Mouse (Mus musculus): ENCODE results near the gene Prdm16. TPM values are rescaled to one million over a fixed set of nuclear protein-coding genes. Genes with fewer than 3 reads are reported as not detected.

The Prdm16 gene
- polyA plus RNA-seq, 1 experiment from 2014 or later = 12.5 TPM

DNA sequence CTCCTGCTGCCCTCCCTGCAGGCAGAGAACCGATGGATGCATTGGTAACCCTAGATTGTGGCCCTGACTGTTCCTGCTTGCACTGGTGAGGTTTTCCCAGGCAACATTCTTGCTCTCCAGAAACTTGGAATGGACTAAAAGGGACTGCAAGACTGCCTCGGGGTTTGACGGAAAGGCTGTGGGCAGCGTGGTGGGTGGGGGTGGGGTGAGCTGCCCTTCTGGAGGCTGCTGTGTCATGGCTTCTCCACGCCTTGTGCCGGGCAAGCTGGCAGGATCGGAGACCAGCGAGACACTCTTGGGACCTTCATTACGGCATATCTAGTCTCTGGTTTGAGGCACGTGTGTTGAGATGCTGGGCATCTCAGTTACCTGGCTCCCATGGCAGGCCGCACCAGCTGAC lies 237.0 kb downstream of the Prdm16 start:
- Histone ChIP-seq H3K36me3 (no peaks in the 10 kb centered on the region), H3K9me3 (no peaks in the 10 kb centered on the region), H3K4me2 (replicated peaks) (no peak overlapping the region), H3K27me3 (no peaks in the 10 kb centered on the region), H3K4me3 (replicated peaks) (no peak overlapping the region), H3K27ac (no peak overlapping the region), H3K4me1 (replicated peaks) (peaks cover 29% of the 10 kb centered on the region), H3K9ac (replicated peaks) (no peak overlapping the region)
- no peak for ATAC-seq
- 90% methylated on average over 11 of the region's 11 CpGs for WGBS

GRCm38 (mm10) chr4:154396652-154397301 lies 239.9 kb downstream of the Prdm16 start:
- Histone ChIP-seq H3K9ac (replicated peaks) (no peak overlapping the region), H3K36me3 (no peaks in the 10 kb centered on the region), H3K9me3 (no peaks in the 10 kb centered on the region), H3K27ac (no peak overlapping the region), H3K27me3 (no peaks in the 10 kb centered on the region), H3K4me3 (replicated peaks) (no peak overlapping the region), H3K4me1 (replicated peaks) (peaks cover 36% of the 10 kb centered on the region), H3K4me2 (replicated peaks) (no peak overlapping the region)
- no peak for ATAC-seq
- 92% methylated on average over 14 of the region's 14 CpGs for WGBS

- Histone ChIP-seq H3K27ac (no peak overlapping the region), H3K4me2 (replicated peaks) (no peak overlapping the region), H3K4me3 (replicated peaks) (no peak overlapping the region), H3K9me3 (no peaks in the 10 kb centered on the region), H3K9ac (replicated peaks) (no peak overlapping the region), H3K4me1 (replicated peaks) (peaks cover 45% of the 10 kb centered on the region), H3K36me3 (no peaks in the 10 kb centered on the region), H3K27me3 (no peaks in the 10 kb centered on the region)
- 48% methylated on average over 7 of the region's 7 CpGs for WGBS
- no peak for ATAC-seq
Measured at GRCm38 (mm10) chr4:154394123-154394722, 242.4 kb downstream of the Prdm16 start.

DNA sequence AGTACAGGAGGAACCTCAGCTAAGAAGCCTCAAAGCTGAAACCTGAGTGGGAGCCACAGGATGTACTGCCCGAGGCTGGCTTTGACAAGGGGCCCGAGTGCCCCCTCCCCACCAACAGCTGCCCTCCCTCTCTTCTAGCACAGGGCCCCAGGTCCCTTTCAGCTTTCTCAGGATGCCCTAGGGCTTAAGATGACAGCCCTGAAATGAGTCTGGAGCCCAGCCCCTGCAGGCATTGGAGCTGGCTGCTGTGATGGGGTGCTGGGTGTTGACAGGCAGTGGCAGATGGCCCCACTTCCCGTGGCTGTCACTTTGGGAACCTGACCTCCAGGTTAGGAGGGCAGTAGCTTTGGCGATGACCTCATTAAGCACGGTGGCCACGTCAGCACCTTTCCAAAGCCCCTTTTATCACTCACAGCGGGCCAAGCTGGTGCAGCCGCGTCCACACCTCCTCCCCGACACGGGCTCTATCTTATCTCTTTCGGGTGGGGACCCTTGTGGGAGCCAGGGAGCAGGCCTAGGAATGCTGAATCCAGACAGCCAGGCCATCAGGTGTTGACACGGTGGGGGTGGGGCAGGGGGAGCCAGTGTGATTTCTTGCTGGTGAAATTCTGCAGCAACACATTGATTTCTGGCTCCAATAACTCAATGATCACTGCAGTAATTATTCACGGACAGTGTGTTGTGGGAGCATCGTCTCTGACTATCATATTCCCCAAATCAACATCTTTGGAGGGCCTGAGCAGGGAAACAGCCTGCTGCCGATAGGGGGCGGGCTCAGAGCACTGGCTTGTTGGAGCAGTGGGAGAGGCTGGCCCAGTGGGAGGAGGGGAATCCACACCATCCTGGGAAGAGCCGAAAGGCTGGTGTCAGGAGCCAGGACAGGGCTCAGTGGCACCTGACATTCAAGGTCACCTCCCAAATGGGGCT lies 243.2 kb downstream of the Prdm16 start:
- ATAC-seq = no peak
- peaks cover 5% of the 10 kb centered on the region; the same call in 1 of the 2 replicates for H3K27me3 ChIP-seq
- H3K4me1 ChIP-seq (replicated peaks) = peaks cover 45% of the 10 kb centered on the region
- no peak overlapping the region for H3K4me2 ChIP-seq (replicated peaks)
- H3K9ac ChIP-seq (replicated peaks) = no peak overlapping the region
- 38% methylated on average over 18 of the region's 18 CpGs for WGBS
- no peaks in the 10 kb centered on the region for H3K9me3 ChIP-seq
- H3K27ac ChIP-seq = peak overlapping the region; percentile 4; the same call in 1 of the 2 replicates
- no peaks in the 10 kb centered on the region for H3K36me3 ChIP-seq
- H3K4me3 ChIP-seq (replicated peaks) = no peak overlapping the region

DNA sequence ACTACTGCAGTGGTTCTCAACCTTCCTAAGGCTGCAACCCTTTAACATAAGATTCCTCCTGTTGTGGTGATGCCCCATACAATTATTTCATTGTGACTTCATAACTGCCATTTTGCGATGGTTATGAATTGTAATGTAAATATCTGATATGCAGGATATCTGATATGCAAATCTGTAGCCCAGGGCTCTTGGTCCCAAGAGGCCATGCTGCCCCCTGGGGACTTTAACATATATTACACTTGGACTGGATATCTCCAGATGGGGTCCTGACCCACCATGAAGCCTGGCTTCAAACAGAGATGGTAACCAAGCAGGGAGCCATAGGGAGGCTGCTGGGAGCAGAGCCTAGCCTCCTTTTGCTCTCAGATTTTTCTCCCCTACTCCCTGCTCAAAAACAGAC lies 244.0 kb downstream of the Prdm16 start:
- H3K4me1 ChIP-seq (replicated peaks) = peaks cover 45% of the 10 kb centered on the region
- ATAC-seq = no peak
- H3K36me3 ChIP-seq = no peaks in the 10 kb centered on the region
- H3K9ac ChIP-seq (replicated peaks) = no peak overlapping the region
- no peak overlapping the region for H3K27ac ChIP-seq
- H3K27me3 ChIP-seq = peaks cover 12% of the 10 kb centered on the region; the same call in 1 of the 2 replicates
- WGBS = 90% methylated on average over 1 of the region's 1 CpGs
- no peaks in the 10 kb centered on the region for H3K9me3 ChIP-seq
- no peak overlapping the region for H3K4me2 ChIP-seq (replicated peaks)
- H3K4me3 ChIP-seq (replicated peaks) = no peak overlapping the region

- Histone ChIP-seq H3K9me3 (no peaks in the 10 kb centered on the region), H3K27ac (peak overlapping the region; percentile 75), H3K4me3 (replicated peaks) (no peak overlapping the region), H3K4me2 (replicated peaks) (no peak overlapping the region), H3K36me3 (no peaks in the 10 kb centered on the region), H3K9ac (replicated peaks) (peak overlapping the region; percentile 49; the same call in 1 of the 2 replicates), H3K4me1 (replicated peaks) (peaks cover 60% of the 10 kb centered on the region), H3K27me3 (peaks cover 12% of the 10 kb centered on the region; the same call in 1 of the 2 replicates)
- WGBS = 9% methylated on average over 20 of the region's 20 CpGs
- peak; percentile 72 for ATAC-seq
Measured at GRCm38 (mm10) chr4:154390333-154391080, 246.2 kb downstream of the Prdm16 start.

GRCm38 (mm10) chr4:154389641-154390040 lies 247.0 kb downstream of the Prdm16 start:
- peaks cover 63% of the 10 kb centered on the region for H3K4me1 ChIP-seq (replicated peaks)
- no peaks in the 10 kb centered on the region for H3K9me3 ChIP-seq
- 84% methylated on average over 2 of the region's 2 CpGs for WGBS
- H3K4me2 ChIP-seq (replicated peaks) = no peak overlapping the region
- H3K27me3 ChIP-seq = peaks cover 12% of the 10 kb centered on the region; the same call in 1 of the 2 replicates
- peak overlapping the region; percentile 75 for H3K27ac ChIP-seq
- ATAC-seq = no peak
- no peaks in the 10 kb centered on the region for H3K36me3 ChIP-seq
- no peak overlapping the region for H3K9ac ChIP-seq (replicated peaks)
- H3K4me3 ChIP-seq (replicated peaks) = no peak overlapping the region

- Histone ChIP-seq H3K36me3 (no peaks in the 10 kb centered on the region), H3K4me1 (replicated peaks) (peaks cover 42% of the 10 kb centered on the region), H3K4me2 (replicated peaks) (no peak overlapping the region), H3K4me3 (replicated peaks) (no peak overlapping the region), H3K27ac (peak overlapping the region; percentile 19; the same call in 1 of the 2 replicates), H3K9ac (replicated peaks) (0 out of 2 replicates have a peak overlapping the region, but pooled peaks have one; percentile 2), H3K27me3 (peaks cover 12% of the 10 kb centered on the region; the same call in 1 of the 2 replicates), H3K9me3 (no peaks in the 10 kb centered on the region)
- 52% methylated on average over 8 of the region's 8 CpGs for WGBS
- no peak for ATAC-seq
Measured at GRCm38 (mm10) chr4:154386810-154387209, 249.9 kb downstream of the Prdm16 start.

DNA sequence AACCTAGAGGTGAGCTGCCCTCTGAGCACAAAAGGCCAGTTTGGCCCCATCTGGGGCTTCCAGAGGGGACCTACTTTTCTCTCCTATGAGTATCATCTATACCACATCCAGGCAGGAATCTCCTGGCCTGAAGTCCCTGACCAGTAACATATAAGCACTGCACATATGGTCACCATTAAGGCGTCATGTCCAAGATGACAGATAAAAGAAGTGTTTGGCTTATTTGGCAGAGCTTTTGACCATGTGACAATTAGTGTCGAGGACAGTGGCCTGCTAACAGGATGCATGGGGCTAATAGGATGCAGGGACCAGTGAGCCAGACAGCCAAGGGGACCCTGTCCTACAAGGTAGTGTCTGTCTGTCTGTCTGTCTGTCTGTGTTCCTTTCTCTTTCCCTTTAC lies 250.8 kb downstream of the Prdm16 start:
- H3K4me2 ChIP-seq (replicated peaks) = no peak overlapping the region
- no peaks in the 10 kb centered on the region for H3K9me3 ChIP-seq
- WGBS = 80% methylated on average over 2 of the region's 2 CpGs
- no peak overlapping the region for H3K9ac ChIP-seq (replicated peaks)
- H3K36me3 ChIP-seq = no peaks in the 10 kb centered on the region
- H3K4me3 ChIP-seq (replicated peaks) = no peak overlapping the region
- H3K27me3 ChIP-seq = peaks cover 12% of the 10 kb centered on the region; the same call in 1 of the 2 replicates
- peaks cover 34% of the 10 kb centered on the region for H3K4me1 ChIP-seq (replicated peaks)
- H3K27ac ChIP-seq = no peak overlapping the region
- no peak for ATAC-seq

- H3K4me1 ChIP-seq (replicated peaks) = peaks cover 27% of the 10 kb centered on the region
- H3K9ac ChIP-seq (replicated peaks) = no peak overlapping the region
- H3K9me3 ChIP-seq = no peaks in the 10 kb centered on the region
- no peak overlapping the region for H3K4me3 ChIP-seq (replicated peaks)
- H3K27me3 ChIP-seq = peaks cover 12% of the 10 kb centered on the region; the same call in 1 of the 2 replicates
- H3K4me2 ChIP-seq (replicated peaks) = no peak overlapping the region
- no peaks in the 10 kb centered on the region for H3K36me3 ChIP-seq
- no peak overlapping the region for H3K27ac ChIP-seq
- WGBS = 67% methylated on average over 8 of the region's 8 CpGs
- ATAC-seq = no peak
Measured at GRCm38 (mm10) chr4:154385208-154385607, 251.5 kb downstream of the Prdm16 start.

DNA sequence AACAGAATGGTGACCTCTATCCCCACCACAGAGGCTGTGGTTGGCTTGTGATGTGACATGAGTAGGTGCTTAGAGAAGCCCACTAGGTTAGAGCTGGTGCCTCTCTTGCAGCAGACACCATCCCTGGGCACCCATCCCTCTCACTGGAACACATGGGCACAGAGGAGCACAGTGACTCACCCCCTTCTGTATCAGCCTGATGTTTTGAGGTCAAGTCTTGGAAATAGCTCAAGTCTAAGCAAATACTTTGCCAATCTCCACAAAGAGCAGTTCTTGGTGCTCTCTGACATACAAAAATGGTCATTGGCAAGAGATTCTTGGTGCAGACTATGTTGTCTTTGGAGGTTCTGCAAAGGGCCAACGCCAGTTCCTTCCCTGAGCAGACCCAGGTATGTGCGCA lies 257.8 kb downstream of the Prdm16 start:
- Histone ChIP-seq H3K36me3 (no peaks in the 10 kb centered on the region), H3K4me3 (replicated peaks) (no peak overlapping the region), H3K27ac (no peak overlapping the region), H3K9ac (replicated peaks) (no peak overlapping the region), H3K27me3 (no peaks in the 10 kb centered on the region), H3K4me2 (replicated peaks) (no peak overlapping the region), H3K4me1 (replicated peaks) (no peaks in the 10 kb centered on the region), H3K9me3 (no peaks in the 10 kb centered on the region)
- no peak for ATAC-seq
- WGBS = 98% methylated on average over 2 of the region's 2 CpGs
